Mouse (Mus musculus): ENCODE data around the gene Foxc1. TPM values are rescaled to one million over a fixed set of nuclear protein-coding genes. Genes with fewer than 3 reads are reported as not detected.

The Foxc1 gene
- 4.9 and 9.4 TPM in 2 replicates for polyA plus RNA-seq (2012; rRNA removed)

DNA sequence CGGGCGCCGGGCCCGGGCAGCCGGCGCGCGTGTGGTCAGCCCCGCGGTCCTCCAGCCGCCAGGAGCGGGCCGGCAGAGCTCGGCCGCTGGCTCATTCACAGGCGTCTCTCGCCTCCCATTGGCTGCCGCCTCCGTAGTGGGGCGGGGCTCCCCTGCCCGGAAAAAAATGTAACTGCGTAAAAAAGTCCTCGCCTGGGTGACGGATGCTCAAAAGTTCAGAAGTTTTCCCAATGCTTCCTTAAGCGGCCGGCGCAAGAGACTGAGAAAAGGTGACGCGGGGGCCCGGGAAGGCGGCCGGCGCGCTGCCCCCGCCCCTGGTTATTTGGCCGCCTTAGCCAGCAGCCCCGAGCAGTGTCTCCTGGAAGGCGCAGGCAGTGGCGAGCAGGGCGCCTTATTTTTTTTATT, at the start of gene Foxc1:
TSS of gene Foxc1 (plus strand) at position 206 of the 405 bp plus-strand sequence.

Other genes starting within 250 kb of the Foxc1 start
- 0.72 and 0.73 TPM in 2 replicates for gene A530084C06Rik, start 247.3 kb upstream of the Foxc1 start, polyA plus RNA-seq (2012; rRNA removed)
- 9.9 and 12.4 TPM in 2 replicates for gene Foxf2, start 180.8 kb upstream of the Foxc1 start, polyA plus RNA-seq (2012; rRNA removed)